ENCODE assay signal across 24 mouse cellular contexts in genomic region chr13:104024275-104024674, GRCm38 (mm10).
DNase-seq lines count a peak whose midpoint lies in the region; ATAC-seq lines count a peak whose summit lies in the region.
"Had no signal": no experiment of that assay in that cellular context is flagged by ENCODE, and none has a peak within 500 bp of the region (broad histone marks: within the 10 kb centered on the region; RNA-seq: fewer than 3 reads in every experiment).

No protein-coding gene starts in this region.

- H3K4me3 ChIP-seq in intestine, embryonic 14.5 days (ENCODE audit: low read depth, low read length), result no peak overlapping the region
- H3K4me3 ChIP-seq in intestine, embryonic 15.5 days (replicated peaks), result no peak overlapping the region
- H3K4me3 ChIP-seq in lung, embryonic 15.5 days, result no peak overlapping the region
- H3K4me3 ChIP-seq in intestine, embryonic 16.5 days (ENCODE audit: low read length), result no peak overlapping the region
- H3K4me3 ChIP-seq: embryonic facial prominence, embryonic 15.5 days; forebrain, embryonic 13.5 days; heart, embryonic 10.5 days; heart, embryonic 15.5 days; hindbrain, embryonic 12.5 days; kidney, embryonic 15.5 days; limb, embryonic 12.5 days; liver, embryonic 13.5 days; midbrain, embryonic 10.5 days; midbrain, embryonic 15.5 days; neural tube, embryonic 12.5 days had no signal

- H3K4me2 ChIP-seq in intestine, embryonic 14.5 days (ENCODE audit: low read length), result no peak overlapping the region
- no peak overlapping the region for H3K4me2 ChIP-seq in intestine, embryonic 15.5 days (replicated peaks)
- H3K4me2 ChIP-seq in lung, embryonic 15.5 days, result no peak overlapping the region
- no peak overlapping the region for H3K4me2 ChIP-seq in intestine, embryonic 16.5 days (ENCODE audit: low read depth, low read length)
- H3K4me2 ChIP-seq: forebrain, embryonic 13.5 days; heart, embryonic 15.5 days; hindbrain, embryonic 12.5 days; liver, embryonic 13.5 days; midbrain, embryonic 15.5 days; neural tube, embryonic 12.5 days had no signal

- ATAC-seq in intestine, embryonic 14.5 days (replicated peaks; ENCODE audit: low FRiP score, low TSS enrichment, low read depth), result no peak
- ATAC-seq in intestine, embryonic 15.5 days, result no peak
- no peak for ATAC-seq in lung, embryonic 15.5 days (ENCODE audit: borderline replicate concordance, extremely low read depth, low FRiP score, low TSS enrichment)
- no peak for ATAC-seq in intestine, embryonic 16.5 days
- ATAC-seq: forebrain, embryonic 13.5 days; midbrain, embryonic 15.5 days had no signal

- 66% methylated on average over 2 of the region's 2 CpGs for WGBS in intestine, embryonic 14.5 days
- 73% methylated on average over 2 of the region's 2 CpGs for WGBS in intestine, embryonic 15.5 days
- WGBS in lung, embryonic 15.5 days, result 50% methylated on average over 2 of the region's 2 CpGs
- 69% methylated on average over 2 of the region's 2 CpGs for WGBS in intestine, embryonic 16.5 days

- H3K4me1 ChIP-seq in intestine, embryonic 14.5 days (replicated peaks; ENCODE audit: control insufficient read depth, insufficient read depth, low read length), result peaks cover 43% of the 10 kb centered on the region
- H3K4me1 ChIP-seq in intestine, embryonic 15.5 days (replicated peaks), result peaks cover 19% of the 10 kb centered on the region
- peaks cover 33% of the 10 kb centered on the region for H3K4me1 ChIP-seq in lung, embryonic 15.5 days
- peaks cover 22% of the 10 kb centered on the region for H3K4me1 ChIP-seq in intestine, embryonic 16.5 days (ENCODE audit: control insufficient read depth, insufficient read depth, low read length)
- H3K4me1 ChIP-seq: midbrain, embryonic 15.5 days had no signal

- H3K27ac ChIP-seq in intestine, embryonic 14.5 days (ENCODE audit: low read depth), result peak overlapping the region; percentile 77; the same call in 1 of the 2 replicates
- no peak overlapping the region for H3K27ac ChIP-seq in intestine, embryonic 15.5 days
- peak overlapping the region; percentile 42; the same call in 1 of the 2 replicates for H3K27ac ChIP-seq in lung, embryonic 15.5 days
- H3K27ac ChIP-seq in intestine, embryonic 16.5 days (ENCODE audit: low read length), result peak overlapping the region; percentile 95
- H3K27ac ChIP-seq: forebrain, embryonic 13.5 days; hindbrain, postnatal 0 days; liver, embryonic 13.5 days; midbrain, embryonic 10.5 days; midbrain, embryonic 15.5 days; neural tube, embryonic 12.5 days had no signal

- no peaks in the 10 kb centered on the region for H3K9me3 ChIP-seq in intestine, embryonic 14.5 days (ENCODE audit: control insufficient read depth, low read length)
- 0 out of 2 replicates have a peak, but pooled peaks cover 2% of the 10 kb centered on the region for H3K9me3 ChIP-seq in intestine, embryonic 15.5 days
- H3K9me3 ChIP-seq in lung, embryonic 15.5 days, result no peaks in the 10 kb centered on the region
- H3K9me3 ChIP-seq in intestine, embryonic 16.5 days (ENCODE audit: control insufficient read depth, low read length), result no peaks in the 10 kb centered on the region; the same call in 1 of the 2 replicates
- H3K9me3 ChIP-seq: embryonic facial prominence, embryonic 15.5 days; forebrain, embryonic 13.5 days; heart, embryonic 10.5 days; heart, embryonic 15.5 days; kidney, embryonic 15.5 days; liver, embryonic 13.5 days; midbrain, embryonic 15.5 days had no signal

- H3K36me3 ChIP-seq in intestine, embryonic 14.5 days (ENCODE audit: control insufficient read depth, insufficient read depth, low read length), result no peaks in the 10 kb centered on the region
- no peaks in the 10 kb centered on the region for H3K36me3 ChIP-seq in intestine, embryonic 15.5 days
- no peaks in the 10 kb centered on the region for H3K36me3 ChIP-seq in lung, embryonic 15.5 days
- H3K36me3 ChIP-seq in intestine, embryonic 16.5 days (ENCODE audit: control insufficient read depth, insufficient read depth, low read length), result no peaks in the 10 kb centered on the region
- H3K36me3 ChIP-seq: embryonic facial prominence, embryonic 15.5 days; kidney, embryonic 15.5 days; limb, embryonic 12.5 days; liver, embryonic 13.5 days; neural tube, embryonic 12.5 days had no signal

- no peak for DNase-seq in intestine, embryonic 14.5 days (ENCODE audit: low spot score)
- no peak for DNase-seq in lung, postnatal 10 days
- DNase-seq in frontal cortex, adult 2 months (ENCODE audit: extremely low spot score in 1 of 2, low spot score in 1 of 2), result no peak
- no peak for DNase-seq in cerebellum, adult 18-20 months
- DNase-seq: adrenal gland, postnatal 10 days; cerebellum, adult 11 months; cerebellum, adult 9-11 months; gastrocnemius, postnatal 25 days; liver, embryonic 13.5 days; lung, adult 2 months had no signal

- H3K9ac ChIP-seq in intestine, embryonic 14.5 days (ENCODE audit: low read length), result no peak overlapping the region
- H3K9ac ChIP-seq in intestine, embryonic 15.5 days, result no peak overlapping the region
- H3K9ac ChIP-seq in lung, embryonic 15.5 days, result no peak overlapping the region
- H3K9ac ChIP-seq in intestine, embryonic 16.5 days (ENCODE audit: low read depth, low read length), result no peak overlapping the region
- H3K9ac ChIP-seq: embryonic facial prominence, embryonic 15.5 days; forebrain, embryonic 13.5 days; heart, embryonic 15.5 days; hindbrain, embryonic 12.5 days; kidney, embryonic 15.5 days; limb, embryonic 12.5 days; liver, embryonic 13.5 days; midbrain, embryonic 15.5 days; neural tube, embryonic 12.5 days had no signal

- H3K27me3 ChIP-seq in intestine, embryonic 14.5 days (replicated peaks; ENCODE audit: control insufficient read depth, insufficient read depth, low read length), result no peaks in the 10 kb centered on the region
- H3K27me3 ChIP-seq in intestine, embryonic 15.5 days (replicated peaks), result no peaks in the 10 kb centered on the region
- H3K27me3 ChIP-seq in lung, embryonic 15.5 days, result no peaks in the 10 kb centered on the region
- H3K27me3 ChIP-seq in intestine, embryonic 16.5 days (replicated peaks; ENCODE audit: control insufficient read depth, insufficient read depth, low read length), result no peaks in the 10 kb centered on the region
- H3K27me3 ChIP-seq: embryonic facial prominence, embryonic 15.5 days; forebrain, embryonic 13.5 days; heart, embryonic 15.5 days; kidney, embryonic 15.5 days; limb, embryonic 12.5 days; liver, embryonic 13.5 days; midbrain, embryonic 15.5 days had no signal
